Mouse (Mus musculus): ENCODE measurements around the gene Lbr.

Lbr gene

GRCm38 (mm10) chr1:181853081-181853736 is 10.4 kb upstream of the Lbr start:
- in situ Hi-C loops (cut with MboI; ENCODE audit: low sequenced_read_pairs), result no loop called here

- in situ Hi-C loops (cut with MboI; ENCODE audit: low sequenced_read_pairs), result no loop called here
Observed at GRCm38 (mm10) chr1:181852466-181852865, 9.6 kb upstream of the Lbr start.

GRCm38 (mm10) chr1:181851521-181852310 is 8.9 kb upstream of the Lbr start:
- in situ Hi-C loops (cut with MboI; ENCODE audit: low sequenced_read_pairs), result no loop called here

- in situ Hi-C loops (cut with MboI; ENCODE audit: low sequenced_read_pairs), result no loop called here
Observed at GRCm38 (mm10) chr1:181850441-181850840, 7.6 kb upstream of the Lbr start.

- in situ Hi-C loops (cut with MboI; ENCODE audit: low sequenced_read_pairs), result no loop called here
Observed at GRCm38 (mm10) chr1:181848210-181848609, 5.4 kb upstream of the Lbr start.

GRCm38 (mm10) chr1:181847396-181847795 is 4.5 kb upstream of the Lbr start:
- in situ Hi-C loops (cut with MboI; ENCODE audit: low sequenced_read_pairs), result no loop called here

GRCm38 (mm10) chr1:181845767-181846166 is 2.9 kb upstream of the Lbr start:
- in situ Hi-C loops (cut with MboI; ENCODE audit: low sequenced_read_pairs), result no loop called here

GRCm38 (mm10) chr1:181844874-181845547 is 2.2 kb upstream of the Lbr start:
- in situ Hi-C loops (cut with MboI; ENCODE audit: low sequenced_read_pairs), result no loop called here

GRCm38 (mm10) chr1:181841864-181842672 is 778 bp downstream of the Lbr start:
- in situ Hi-C loops (cut with MboI; ENCODE audit: low sequenced_read_pairs), result no loop called here

- in situ Hi-C loops (cut with MboI; ENCODE audit: low sequenced_read_pairs), result no loop called here
Observed at GRCm38 (mm10) chr1:181841396-181841795, 1.4 kb downstream of the Lbr start.

GRCm38 (mm10) chr1:181839746-181840366 is 3.0 kb downstream of the Lbr start:
- in situ Hi-C loops (cut with MboI; ENCODE audit: low sequenced_read_pairs), result no loop called here

GRCm38 (mm10) chr1:181838111-181838510 is 4.7 kb downstream of the Lbr start:
- in situ Hi-C loops (cut with MboI; ENCODE audit: low sequenced_read_pairs), result no loop called here

- in situ Hi-C loops (cut with MboI; ENCODE audit: low sequenced_read_pairs), result no loop called here
Observed at GRCm38 (mm10) chr1:181833143-181833542, 9.7 kb downstream of the Lbr start.

- in situ Hi-C loops (cut with MboI; ENCODE audit: low sequenced_read_pairs), result no loop called here
Observed at GRCm38 (mm10) chr1:181832720-181833119, 10.1 kb downstream of the Lbr start.

GRCm38 (mm10) chr1:181828365-181828764 is 14.5 kb downstream of the Lbr start:
- in situ Hi-C loops (cut with MboI; ENCODE audit: low sequenced_read_pairs), result no loop called here

GRCm38 (mm10) chr1:181826716-181827115 is 16.1 kb downstream of the Lbr start:
- in situ Hi-C loops (cut with MboI; ENCODE audit: low sequenced_read_pairs), result no loop called here

- in situ Hi-C loops (cut with MboI; ENCODE audit: low sequenced_read_pairs), result no loop called here
Observed at GRCm38 (mm10) chr1:181811481-181812223, 31.2 kb downstream of the Lbr start.

GRCm38 (mm10) chr1:181800667-181801066 is 42.2 kb downstream of the Lbr start:
- in situ Hi-C loops (cut with MboI; ENCODE audit: low sequenced_read_pairs), result no loop called here

GRCm38 (mm10) chr1:181799911-181800310 is 42.9 kb downstream of the Lbr start:
- in situ Hi-C loops (cut with MboI; ENCODE audit: low sequenced_read_pairs), result no loop called here

- in situ Hi-C loops (cut with MboI; ENCODE audit: low sequenced_read_pairs), result no loop called here
Observed at GRCm38 (mm10) chr1:181793541-181793940, 49.3 kb downstream of the Lbr start.
